Mouse (Mus musculus) mouse embryonic stem cell (cell line): ENCODE measurements around the gene Borcs6.
"Not testable (repeated sequence)": the region's sequence is repeated elsewhere in the genome, so short reads cannot be mapped to it uniquely, and the experiment has no call there.

Experiments
- in situ Hi-C, 2 experiments: fragments of 300-500 bp; cut with MboI; formaldehyde crosslinking; loops; 1 replicate in 1 of 2; 3 replicates in 1 of 2; pipeline ENCODE4 v1.14.3; 2019 to 2020; ENCODE audit warnings: low sequenced_read_pairs in 2 of 2, low pct_unique_long_range_greater_than_20kb in 1 of 2, mixed read lengths in 1 of 2; ENCODE audit not compliant: unreplicated experiment in 1 of 2

Gene Borcs6

DNA sequence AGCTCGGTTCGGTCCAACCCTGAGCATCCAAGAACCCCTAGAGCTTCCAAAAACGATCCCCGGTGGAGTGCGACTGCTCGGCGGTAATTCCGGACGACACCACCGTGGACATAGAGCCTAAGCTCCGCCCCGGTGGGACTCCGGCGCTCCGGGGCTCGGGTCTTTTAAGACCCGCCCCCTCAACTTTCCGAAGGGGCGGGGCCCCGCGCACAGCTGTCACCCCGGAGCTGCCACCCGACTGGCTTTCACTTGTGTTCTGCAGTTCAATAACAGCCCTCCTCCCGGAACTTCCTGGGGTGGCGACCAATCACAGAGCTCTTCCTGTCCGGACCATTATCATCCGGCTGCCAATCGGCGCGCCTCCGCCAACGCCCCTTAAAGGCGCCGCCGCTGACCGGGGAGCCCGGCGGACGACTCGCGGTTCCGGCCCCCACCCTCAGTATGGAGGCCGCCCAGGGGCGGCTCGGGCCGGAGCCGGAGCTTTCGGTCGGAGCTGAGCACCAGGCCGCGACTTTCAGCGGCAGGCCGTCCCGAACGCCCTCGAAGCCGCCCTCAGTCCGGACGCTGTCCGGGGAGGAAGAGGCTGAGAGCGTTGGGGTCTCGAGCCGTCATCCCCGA lies at the start of gene Borcs6:
TSS of gene Borcs6 (plus strand) at position 361 of the 618 bp plus-strand sequence.
- in situ Hi-C loops = no loop called here

DNA sequence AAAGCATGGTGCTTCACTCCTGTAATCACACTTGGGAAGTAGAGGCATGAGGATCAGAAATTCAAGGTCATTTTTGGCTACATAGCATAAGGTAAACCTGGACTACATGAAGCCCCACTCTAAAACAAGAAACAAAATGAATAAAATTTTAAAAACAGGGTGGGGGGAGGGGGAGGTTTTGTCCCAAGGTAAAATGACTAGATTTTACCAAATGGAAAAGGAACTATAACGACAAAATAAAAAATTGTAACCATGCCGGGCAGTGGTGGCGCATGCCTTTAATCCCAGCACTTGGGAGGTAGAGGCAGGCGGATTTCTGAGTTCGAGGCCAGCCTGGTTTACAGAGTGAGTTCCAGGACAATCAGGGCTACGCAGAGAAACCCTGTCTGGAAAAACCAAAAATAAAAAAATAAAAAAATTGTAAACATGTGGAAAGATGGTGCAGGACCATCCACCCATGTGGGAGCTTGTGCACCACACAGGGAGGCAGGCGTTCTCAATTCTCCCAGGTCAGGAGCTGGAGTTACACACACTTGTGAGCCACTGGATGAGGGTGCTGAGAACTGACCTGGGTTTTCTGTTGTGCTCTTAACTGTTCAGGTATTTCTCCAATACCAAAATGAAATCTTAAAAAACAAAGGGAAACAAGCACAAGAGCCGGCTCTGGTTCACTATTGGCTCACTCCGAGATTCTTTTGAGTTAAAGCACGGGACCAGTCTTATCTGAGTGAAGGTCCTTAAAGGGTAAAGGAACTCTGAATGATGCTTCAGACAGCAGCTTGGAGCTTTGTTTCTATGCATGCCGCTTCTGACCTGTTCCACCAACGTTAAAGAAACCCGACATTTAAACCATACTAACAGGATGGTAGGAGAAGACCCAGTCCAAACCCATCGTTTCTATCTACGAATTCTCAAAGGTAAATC lies 48.9 kb upstream of the Borcs6 start:
- in situ Hi-C loops = no loop called here

DNA sequence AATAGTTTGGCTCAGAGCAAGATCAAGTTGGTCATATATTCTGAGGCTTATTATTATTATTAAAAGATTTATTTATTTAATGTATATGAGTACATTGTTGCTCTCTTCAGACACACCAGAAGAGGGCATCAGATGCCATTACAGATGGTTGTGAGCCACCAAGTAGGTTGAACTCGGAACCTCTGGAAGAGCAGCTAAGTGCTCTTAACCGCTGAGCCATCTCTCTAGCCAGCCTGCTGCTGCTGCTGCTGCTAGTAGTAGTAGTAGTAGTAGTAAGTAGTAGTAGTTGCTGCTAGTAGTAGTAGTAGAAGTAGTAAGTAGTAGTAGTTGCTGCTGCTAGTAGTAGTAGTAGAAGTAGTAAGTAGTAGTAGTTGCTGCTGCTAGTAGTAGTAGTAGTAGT lies 48.1 kb upstream of the Borcs6 start:
- in situ Hi-C loops = not testable (repeated sequence)

DNA sequence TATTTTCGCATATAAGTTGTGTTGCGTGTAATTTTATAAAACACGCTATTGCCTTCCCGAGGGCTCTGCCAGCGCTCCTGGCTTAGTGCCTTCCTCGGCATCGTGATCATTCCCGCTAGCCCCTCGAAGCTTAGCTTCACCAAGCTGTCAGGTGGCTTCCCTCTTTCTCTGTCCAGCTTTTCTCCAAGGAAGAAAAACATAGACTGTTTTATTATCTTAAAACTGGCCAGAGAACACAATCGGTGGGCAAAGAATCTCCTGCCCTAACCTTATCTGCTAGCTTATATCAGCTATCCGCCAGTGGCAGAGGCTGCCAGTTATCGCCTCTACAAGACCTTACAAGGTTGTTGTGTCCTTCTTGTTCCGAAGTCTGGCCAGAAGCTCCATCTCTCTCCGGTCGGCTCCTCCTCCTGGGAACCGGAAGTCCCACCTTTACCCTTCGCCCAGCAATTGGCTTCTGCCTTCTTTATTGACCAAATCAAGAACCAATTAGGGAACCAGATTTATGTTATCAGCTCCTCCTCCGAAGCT lies 47.4 kb upstream of the Borcs6 start:
- in situ Hi-C loops = no loop called here

DNA sequence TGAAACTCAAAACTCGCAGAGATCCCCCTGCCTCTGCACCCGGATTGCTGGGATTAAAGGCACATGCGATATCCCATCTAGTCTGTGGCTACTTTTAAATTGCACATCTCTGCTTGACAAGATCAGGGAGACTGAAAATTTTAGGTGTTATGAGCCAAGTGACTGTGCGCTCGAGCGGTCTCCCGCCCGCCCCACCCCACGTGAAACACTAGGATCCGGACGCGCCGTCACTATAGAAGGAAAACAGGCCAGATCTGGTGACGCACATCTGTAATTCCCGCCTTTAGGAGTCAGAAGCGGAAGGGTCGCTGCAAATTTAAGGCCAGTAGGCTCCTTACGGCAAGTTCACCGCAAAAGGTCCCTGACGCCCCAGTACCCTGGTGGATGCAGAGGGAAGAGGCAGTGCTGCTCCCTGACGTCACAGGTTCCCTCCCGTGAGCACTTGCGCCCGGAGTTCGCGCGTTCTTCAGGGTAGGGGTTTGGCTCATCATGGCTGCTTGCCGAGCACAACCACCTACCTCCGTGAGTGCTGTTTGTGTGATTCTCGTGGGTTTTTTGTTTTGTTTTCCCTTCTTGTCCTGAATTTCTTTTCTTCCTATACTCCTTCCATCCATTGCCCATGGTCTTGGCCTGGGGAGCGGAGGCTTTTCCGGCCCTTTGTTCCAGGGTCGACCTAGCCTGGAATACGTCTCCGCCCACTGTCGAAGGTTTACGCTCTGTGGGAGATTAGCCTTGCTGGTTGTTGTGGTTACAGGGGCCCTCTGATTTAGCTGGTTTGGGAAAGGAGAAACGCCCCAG lies 43.7 kb upstream of the Borcs6 start, which contains the start of gene Ctc1:
TSS of gene Ctc1 (plus strand) at position 268 of the 798 bp plus-strand sequence.
- in situ Hi-C loops = no loop called here

DNA sequence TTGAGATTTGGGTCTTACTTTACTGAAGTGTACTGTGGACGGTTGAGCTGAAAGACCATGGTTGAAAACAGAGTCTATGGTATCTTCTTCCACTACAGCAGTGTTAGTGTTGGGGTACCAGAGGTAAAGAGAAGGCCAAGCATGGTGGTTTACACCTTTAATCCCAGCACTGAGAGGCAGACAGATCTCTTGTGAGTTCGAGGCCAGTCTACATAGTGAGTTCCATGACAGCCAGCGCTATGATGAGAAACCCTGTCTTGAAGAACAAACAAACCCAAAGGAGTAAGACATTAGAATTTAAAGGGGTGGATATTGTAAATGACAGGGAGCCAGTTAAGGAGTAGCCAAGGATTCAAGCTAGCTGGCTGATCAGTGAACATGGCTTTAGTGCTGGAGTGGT lies 42.8 kb upstream of the Borcs6 start:
- in situ Hi-C loops = no loop called here

DNA sequence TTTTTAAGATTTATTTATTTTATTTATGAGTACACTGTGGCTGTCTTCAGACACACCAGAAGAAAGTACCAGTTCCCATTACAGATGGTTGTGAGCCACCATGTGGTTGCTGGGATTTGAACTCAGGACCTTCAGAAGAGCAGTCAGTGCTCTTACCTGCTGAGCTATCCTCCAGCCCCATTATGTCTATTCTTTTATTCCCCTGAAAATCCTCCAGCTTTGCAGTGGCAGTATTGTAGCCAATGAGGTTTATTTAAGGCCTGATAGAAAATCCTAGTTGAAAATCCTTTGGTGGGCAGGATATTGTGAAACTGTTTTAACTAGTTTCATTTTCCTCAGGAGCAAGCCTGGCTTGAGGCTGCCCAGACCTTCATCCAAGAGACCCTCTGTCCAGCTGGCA lies 38.8 kb upstream of the Borcs6 start:
- in situ Hi-C loops = no loop called here

DNA sequence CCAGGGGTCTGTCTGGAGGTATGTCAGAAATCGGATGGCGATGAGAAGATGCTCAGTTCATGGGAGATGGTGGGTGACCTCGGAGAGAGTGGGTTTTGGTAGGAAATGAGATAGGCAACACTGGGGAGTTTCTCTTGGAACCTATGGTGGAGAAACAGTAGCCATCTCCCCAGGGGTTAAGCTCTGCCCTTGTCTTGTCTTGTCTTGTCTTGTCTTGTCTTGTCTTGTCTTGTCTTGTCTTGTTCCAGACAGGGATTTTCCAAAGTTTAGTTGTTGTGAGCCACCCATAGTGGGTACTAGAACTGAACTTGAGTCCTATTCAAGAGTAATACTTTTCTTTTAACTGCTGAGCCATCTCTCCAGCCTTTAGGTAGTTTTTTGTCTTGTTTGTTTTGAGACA lies 33.0 kb upstream of the Borcs6 start:
- in situ Hi-C loops = no loop called here

DNA sequence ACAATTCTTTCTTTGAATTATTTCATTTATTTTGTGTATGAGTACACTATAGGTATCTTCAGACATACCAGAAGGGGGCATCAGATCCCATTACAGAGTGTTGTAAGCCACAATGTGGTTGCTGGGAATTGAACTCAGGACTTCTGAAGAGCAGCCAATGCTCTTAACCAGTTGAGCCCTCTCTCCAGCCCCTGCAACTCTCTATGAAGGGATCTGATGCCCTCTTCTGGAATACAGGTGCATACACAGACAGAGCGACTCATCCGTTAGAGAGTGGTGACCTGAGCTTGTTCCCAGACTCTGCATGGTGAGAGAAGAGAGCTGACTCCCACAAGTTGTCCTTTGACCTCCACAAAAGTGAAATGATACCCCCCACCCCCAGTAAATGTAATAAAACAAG lies 30.7 kb upstream of the Borcs6 start:
- in situ Hi-C loops = no loop called here

DNA sequence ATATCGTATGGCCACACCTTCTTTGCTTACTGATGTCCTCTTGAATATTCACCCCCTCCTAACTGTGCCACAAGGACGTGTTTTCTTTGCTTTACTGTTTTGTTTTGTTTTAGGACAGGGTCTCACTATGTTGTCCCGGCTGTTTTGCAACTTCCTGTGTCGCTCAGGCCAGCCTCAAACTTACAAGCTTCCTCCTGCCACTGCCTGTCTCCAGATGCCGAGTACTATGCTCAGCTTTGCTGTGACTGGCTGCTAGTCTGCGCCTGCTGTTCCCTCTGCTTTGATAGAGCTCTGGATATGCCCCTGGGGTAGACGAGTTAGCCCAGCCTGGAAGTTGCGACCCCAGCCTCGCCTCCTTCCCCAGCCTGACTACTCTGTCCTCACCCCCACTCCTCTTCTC lies 26.0 kb upstream of the Borcs6 start:
- in situ Hi-C loops = no loop called here

DNA sequence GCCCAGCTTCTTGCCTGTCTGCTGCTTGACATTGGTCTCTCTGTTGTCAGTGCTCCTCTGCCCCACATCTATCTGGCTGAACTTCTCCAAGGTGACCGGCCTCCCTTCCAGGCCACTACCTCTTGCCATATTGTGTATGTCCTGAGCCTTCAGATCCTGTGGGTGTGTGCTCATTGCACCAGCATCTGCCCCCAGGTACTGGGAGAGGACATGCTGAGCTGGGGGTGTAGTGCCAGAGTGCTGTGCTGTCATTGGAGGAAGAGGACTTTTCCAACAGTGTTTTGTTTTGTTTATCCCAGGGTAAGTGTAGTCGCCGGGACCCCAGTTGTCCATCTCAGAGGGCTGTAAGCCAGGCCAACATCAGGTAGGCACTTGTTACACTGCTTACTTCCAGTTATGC lies 24.9 kb upstream of the Borcs6 start:
- in situ Hi-C loops = no loop called here

DNA sequence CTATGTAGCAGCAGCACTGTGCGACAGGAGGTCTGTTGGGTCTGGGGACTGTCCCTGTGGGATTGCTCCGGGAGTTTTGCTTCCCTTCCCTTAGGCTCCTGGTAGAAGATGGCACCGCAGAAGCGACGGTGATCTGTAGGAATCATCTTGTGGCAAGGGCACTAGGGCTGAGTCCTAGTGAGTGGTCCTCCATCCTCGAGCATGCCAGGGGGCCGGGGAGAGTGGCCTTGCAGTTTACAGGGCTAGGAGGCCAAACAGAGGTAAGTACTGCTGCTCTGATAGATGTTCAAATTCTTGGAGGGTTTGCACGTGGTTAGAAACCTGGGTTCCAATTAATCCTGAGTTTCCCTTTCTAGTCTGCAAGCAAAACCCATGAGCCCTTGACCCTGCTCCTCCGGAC lies 24.1 kb upstream of the Borcs6 start:
- in situ Hi-C loops = no loop called here

DNA sequence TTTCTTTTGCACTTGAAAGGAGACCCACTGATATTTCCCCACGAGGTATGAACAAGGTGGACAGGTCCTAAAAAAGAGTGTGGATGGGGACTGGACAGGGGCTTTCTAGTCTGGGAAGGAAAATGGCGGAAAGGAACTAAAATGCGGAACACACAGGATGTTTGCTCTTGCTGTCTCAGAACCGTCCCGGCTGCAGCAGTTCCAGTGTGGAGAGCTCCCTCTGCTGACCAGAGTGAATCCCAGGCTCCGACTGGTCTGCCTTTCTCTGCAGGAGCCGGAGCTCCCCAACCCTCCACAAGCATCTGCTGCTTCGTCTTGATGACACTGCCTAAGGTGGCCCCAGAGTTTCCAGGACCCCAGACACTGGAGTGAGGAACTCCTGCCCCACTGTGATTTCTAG lies 23.7 kb upstream of the Borcs6 start:
- in situ Hi-C loops = no loop called here

DNA sequence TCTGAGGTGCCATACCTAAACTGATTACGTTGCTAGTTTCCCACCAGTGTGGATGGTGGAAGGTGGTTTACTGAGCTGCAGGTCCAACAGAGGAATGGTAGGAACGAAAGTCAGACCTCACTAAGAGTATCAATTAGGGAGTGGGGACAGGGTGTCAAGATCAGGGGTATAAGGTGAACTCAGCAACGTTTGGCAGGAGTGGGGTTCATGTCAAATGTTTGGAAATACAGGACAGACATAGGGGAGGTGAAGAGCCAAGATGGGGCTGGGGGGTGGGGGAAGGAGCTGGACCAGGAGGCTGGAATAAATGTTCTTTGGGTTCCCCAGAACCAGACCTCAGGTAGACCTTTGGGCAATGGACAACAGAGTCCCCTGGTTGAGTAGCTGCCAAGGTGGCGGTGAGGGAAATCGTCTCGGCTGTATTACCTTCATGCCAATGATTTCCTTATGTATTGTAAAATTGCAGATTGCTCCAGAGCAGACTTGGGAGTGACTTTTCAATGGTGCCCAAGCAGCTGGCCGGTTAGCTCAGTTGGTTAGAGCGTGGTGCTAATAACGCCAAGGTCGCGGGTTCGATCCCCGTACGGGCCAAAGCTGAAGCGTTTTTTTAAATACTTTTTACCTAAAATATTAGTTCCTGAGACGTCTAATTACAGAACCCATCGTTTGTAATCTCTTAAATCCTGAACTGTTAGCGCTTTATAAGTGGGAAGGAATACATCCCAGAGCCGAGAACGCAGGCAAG lies 22.9 kb upstream of the Borcs6 start:
- in situ Hi-C loops = no loop called here

DNA sequence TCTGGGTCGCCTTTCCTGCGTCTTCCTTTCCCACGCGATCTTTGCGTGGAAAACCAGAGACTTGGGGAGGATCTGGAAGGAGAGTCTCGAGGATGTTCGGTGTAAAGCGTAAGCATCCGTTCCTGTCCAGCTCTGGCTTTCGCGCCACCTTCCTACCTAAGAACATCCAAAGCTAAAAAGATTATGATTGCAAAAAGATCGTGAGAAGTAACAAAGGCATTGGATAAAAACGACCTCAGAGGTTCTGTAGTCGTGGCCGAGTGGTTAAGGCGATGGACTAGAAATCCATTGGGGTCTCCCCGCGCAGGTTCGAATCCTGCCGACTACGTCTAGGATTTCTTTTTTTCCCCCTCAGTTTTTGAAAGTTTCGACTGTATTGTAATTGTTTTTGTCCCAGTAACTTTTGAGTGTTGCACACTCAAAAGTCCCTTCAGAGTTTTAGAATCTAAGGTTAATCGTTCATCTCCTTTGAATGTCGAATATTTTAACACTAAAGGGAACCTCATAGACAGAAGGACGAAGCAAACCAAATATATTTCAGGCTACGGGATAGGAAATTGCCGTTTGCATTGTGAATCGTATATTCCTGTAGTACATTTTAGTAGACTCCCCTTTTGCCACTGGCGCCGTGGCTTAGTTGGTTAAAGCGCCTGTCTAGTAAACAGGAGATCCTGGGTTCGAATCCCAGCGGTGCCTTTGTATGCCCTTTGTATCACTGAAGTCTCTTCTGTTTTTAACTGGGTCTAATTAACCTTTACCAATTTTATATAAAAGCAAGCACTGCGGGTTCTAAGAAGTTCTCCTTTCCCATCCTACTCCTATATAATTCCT lies 22.1 kb upstream of the Borcs6 start:
- in situ Hi-C loops = no loop called here

DNA sequence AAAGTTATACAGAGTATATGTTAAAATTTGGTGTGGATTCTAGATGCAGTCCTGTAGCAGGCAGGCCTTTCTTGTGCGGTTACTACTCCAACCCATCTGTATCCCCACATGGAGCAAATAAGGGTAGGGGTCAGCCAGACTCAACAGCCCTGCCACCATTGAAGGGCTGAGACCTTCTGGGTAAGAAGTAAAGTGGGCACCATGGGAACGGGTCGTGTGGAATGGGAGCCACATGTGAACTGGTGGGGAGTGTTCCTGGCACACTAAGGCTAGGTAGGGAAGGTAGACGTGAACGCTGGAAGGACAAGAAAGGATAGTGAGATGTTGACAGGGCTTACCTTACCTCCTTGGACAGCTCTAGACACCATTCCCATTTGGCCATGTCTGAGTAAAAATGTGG lies 21.3 kb upstream of the Borcs6 start:
- in situ Hi-C loops = no loop called here

DNA sequence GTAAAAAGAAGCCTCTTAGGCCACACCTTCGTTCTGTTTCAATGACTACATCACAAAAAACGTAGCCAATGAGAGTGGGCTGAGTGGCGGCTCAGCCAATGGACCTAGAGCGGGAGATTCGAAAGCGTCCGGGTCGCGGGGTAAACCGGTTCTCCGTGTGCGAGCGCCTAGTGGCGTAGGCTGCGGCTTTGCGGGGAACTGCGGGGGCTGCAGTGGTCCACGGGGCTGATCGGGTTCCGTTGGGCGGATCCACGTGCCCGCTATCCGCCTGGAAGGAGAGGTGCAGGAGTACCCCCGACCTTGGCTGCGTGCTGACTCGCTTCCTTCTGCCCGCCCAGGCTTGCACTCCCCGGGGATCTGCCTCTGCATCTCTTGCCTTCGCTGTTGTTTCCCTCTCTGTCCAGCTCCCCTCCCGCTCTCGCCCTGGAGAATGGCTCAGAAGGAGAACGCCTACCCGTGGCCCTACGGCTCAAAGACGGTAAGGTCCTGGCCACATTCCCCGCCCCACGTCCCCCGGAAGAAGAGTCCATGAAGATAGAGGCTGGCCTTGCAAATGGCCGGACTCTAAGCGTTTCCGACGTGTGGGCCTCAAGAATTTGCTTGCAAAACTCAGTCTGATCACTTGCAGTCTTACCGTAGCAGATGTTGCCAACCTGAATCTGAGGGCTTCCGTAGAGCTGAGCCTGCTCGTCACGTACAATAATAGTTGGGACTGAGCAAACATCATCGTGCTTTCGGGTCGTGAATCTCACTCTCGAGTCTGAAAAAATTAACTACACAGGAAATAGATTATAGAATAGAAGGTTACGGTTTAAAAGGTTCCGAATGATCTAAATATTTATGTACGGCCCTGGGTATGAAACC lies 13.8 kb upstream of the Borcs6 start, which contains the start of gene Aurkb:
TSS of gene Aurkb (plus strand) at position 117 of the 864 bp plus-strand sequence.
- in situ Hi-C loops = no loop called here
